Mouse (Mus musculus): ENCODE measurements at regions not wholly inside any gene's neighbourhood (a gene's known extent, or its start where the extent isn't known, plus 50 kb on each side); places are given as distances from the start of the nearest gene placed in this dataset.
"Not testable (repeated sequence)": the region's sequence is repeated elsewhere in the genome, so short reads cannot be mapped to it uniquely, and the experiment has no call there.

- DNase-seq (ENCODE audit: extremely low spot score in 1 of 2, low spot score in 1 of 2): no peak
These were observed 135.3 kb downstream of the Enc1 start for GRCm38 (mm10) chr13:97376232-97376523.

GRCm38 (mm10) chr13:97375501-97376231 is 134.8 kb downstream of the Enc1 start:
- DNase-seq (ENCODE audit: extremely low spot score in 1 of 2, low spot score in 1 of 2): no peak

GRCm38 (mm10) chr13:97372348-97372747 is 131.4 kb downstream of the Enc1 start:
- DNase-seq (ENCODE audit: extremely low spot score in 1 of 2, low spot score in 1 of 2): no peak

GRCm38 (mm10) chr13:97371200-97371599 is 130.3 kb downstream of the Enc1 start:
- no peak for DNase-seq (ENCODE audit: extremely low spot score in 1 of 2, low spot score in 1 of 2)

- DNase-seq (ENCODE audit: extremely low spot score in 1 of 2, low spot score in 1 of 2): no peak
These were observed 125.8 kb downstream of the Enc1 start for GRCm38 (mm10) chr13:97366723-97367122.

- DNase-seq (ENCODE audit: extremely low spot score in 1 of 2, low spot score in 1 of 2): no peak
These were observed 124.8 kb downstream of the Enc1 start for GRCm38 (mm10) chr13:97365557-97366244.

- no peak for DNase-seq (ENCODE audit: extremely low spot score in 1 of 2, low spot score in 1 of 2)
These were observed 124.1 kb downstream of the Enc1 start for GRCm38 (mm10) chr13:97365004-97365403.

- no peak for DNase-seq (ENCODE audit: extremely low spot score in 1 of 2, low spot score in 1 of 2)
These were observed 122.9 kb downstream of the Enc1 start for GRCm38 (mm10) chr13:97363765-97364164.

- DNase-seq (ENCODE audit: extremely low spot score in 1 of 2, low spot score in 1 of 2): no peak
These were observed 122.3 kb downstream of the Enc1 start for GRCm38 (mm10) chr13:97363214-97363613.

- no peak for DNase-seq (ENCODE audit: extremely low spot score in 1 of 2, low spot score in 1 of 2)
These were observed 119.6 kb downstream of the Enc1 start for GRCm38 (mm10) chr13:97360551-97360950.

- DNase-seq (ENCODE audit: extremely low spot score in 1 of 2, low spot score in 1 of 2): no peak
These were observed 117.9 kb downstream of the Enc1 start for GRCm38 (mm10) chr13:97358781-97359305.

GRCm38 (mm10) chr13:97358261-97358660 is 117.4 kb downstream of the Enc1 start:
- DNase-seq (ENCODE audit: extremely low spot score in 1 of 2, low spot score in 1 of 2): no peak

GRCm38 (mm10) chr13:97356923-97357807 is 116.3 kb downstream of the Enc1 start:
- DNase-seq (ENCODE audit: extremely low spot score in 1 of 2, low spot score in 1 of 2): no peak

- DNase-seq (ENCODE audit: extremely low spot score in 1 of 2, low spot score in 1 of 2): not testable (repeated sequence)
These were observed 114.5 kb downstream of the Enc1 start for GRCm38 (mm10) chr13:97355411-97355810.

- no peak for DNase-seq (ENCODE audit: extremely low spot score in 1 of 2, low spot score in 1 of 2)
These were observed 106.8 kb downstream of the Enc1 start for GRCm38 (mm10) chr13:97347696-97348095.

- DNase-seq (ENCODE audit: extremely low spot score in 1 of 2, low spot score in 1 of 2): no peak
These were observed 100.4 kb downstream of the Enc1 start for GRCm38 (mm10) chr13:97341218-97341889.

GRCm38 (mm10) chr13:97337954-97338353 is 97.0 kb downstream of the Enc1 start:
- no peak for DNase-seq (ENCODE audit: extremely low spot score in 1 of 2, low spot score in 1 of 2)

GRCm38 (mm10) chr13:97337296-97337731 is 96.4 kb downstream of the Enc1 start:
- DNase-seq (ENCODE audit: extremely low spot score in 1 of 2, low spot score in 1 of 2): peak in 1 of 2 experiments; percentile 22

GRCm38 (mm10) chr13:97333801-97334534 is 93.1 kb downstream of the Enc1 start:
- no peak for DNase-seq (ENCODE audit: extremely low spot score in 1 of 2, low spot score in 1 of 2)

- no peak for DNase-seq (ENCODE audit: extremely low spot score in 1 of 2, low spot score in 1 of 2)
These were observed 90.2 kb downstream of the Enc1 start for GRCm38 (mm10) chr13:97331072-97331471.

Measured in layer of hippocampus, postnatal 25 days (tissue).